Mouse (Mus musculus): ENCODE measurements around the gene Lrp10.

The Lrp10 gene

GRCm38 (mm10) chr14:54433941-54434531, 29.9 kb upstream of the Lrp10 start:
- DNase-seq (ENCODE audit: extremely low spot score), result no peak

- no peak for DNase-seq (ENCODE audit: extremely low spot score)
Measured at GRCm38 (mm10) chr14:54435194-54435918, 28.6 kb upstream of the Lrp10 start.

- no peak for DNase-seq (ENCODE audit: extremely low spot score)
Measured at GRCm38 (mm10) chr14:54439155-54439554, 24.8 kb upstream of the Lrp10 start.

GRCm38 (mm10) chr14:54439610-54440009, 24.3 kb upstream of the Lrp10 start:
- no peak for DNase-seq (ENCODE audit: extremely low spot score)

GRCm38 (mm10) chr14:54440538-54440937, 23.4 kb upstream of the Lrp10 start:
- no peak for DNase-seq (ENCODE audit: extremely low spot score)

- no peak for DNase-seq (ENCODE audit: extremely low spot score)
Measured at GRCm38 (mm10) chr14:54441365-54441764, 22.6 kb upstream of the Lrp10 start.

GRCm38 (mm10) chr14:54442548-54442947, 21.4 kb upstream of the Lrp10 start:
- DNase-seq (ENCODE audit: extremely low spot score), result no peak

GRCm38 (mm10) chr14:54443196-54443595, 20.7 kb upstream of the Lrp10 start:
- DNase-seq (ENCODE audit: extremely low spot score), result no peak

- DNase-seq (ENCODE audit: extremely low spot score), result no peak
Measured at GRCm38 (mm10) chr14:54443712-54444618, 20.0 kb upstream of the Lrp10 start.

- DNase-seq (ENCODE audit: extremely low spot score), result no peak
Measured at GRCm38 (mm10) chr14:54445476-54445875, 18.5 kb upstream of the Lrp10 start.

GRCm38 (mm10) chr14:54453566-54453965, 10.4 kb upstream of the Lrp10 start:
- no peak for DNase-seq (ENCODE audit: extremely low spot score)

GRCm38 (mm10) chr14:54454669-54455528, 9.0 kb upstream of the Lrp10 start:
- no peak for DNase-seq (ENCODE audit: extremely low spot score)

- no peak for DNase-seq (ENCODE audit: extremely low spot score)
Measured at GRCm38 (mm10) chr14:54457907-54458569, 5.9 kb upstream of the Lrp10 start.

GRCm38 (mm10) chr14:54462146-54462545, 1.8 kb upstream of the Lrp10 start:
- DNase-seq (ENCODE audit: extremely low spot score), result no peak

- DNase-seq (ENCODE audit: extremely low spot score), result no peak
Measured at GRCm38 (mm10) chr14:54463108-54463958, 604 bp upstream of the Lrp10 start.

GRCm38 (mm10) chr14:54464293-54465005, 512 bp downstream of the Lrp10 start:
- peak; percentile 87 for DNase-seq (ENCODE audit: extremely low spot score)

- DNase-seq (ENCODE audit: extremely low spot score), result no peak
Measured at GRCm38 (mm10) chr14:54471467-54471866, 7.5 kb downstream of the Lrp10 start.

GRCm38 (mm10) chr14:54472671-54473070, 8.7 kb downstream of the Lrp10 start:
- no peak for DNase-seq (ENCODE audit: extremely low spot score)

GRCm38 (mm10) chr14:54474744-54475143, 10.8 kb downstream of the Lrp10 start:
- no peak for DNase-seq (ENCODE audit: extremely low spot score)

Measured in embryo, embryonic 9.5 days (tissue).